Mouse (Mus musculus) layer of hippocampus, postnatal 25 days (tissue): Measurements from ENCODE around the gene Zswim4. TPM values are rescaled to one million over a fixed set of nuclear protein-coding genes. Genes with fewer than 3 reads are reported as not detected.
"Not testable (repeated sequence)": the region's sequence is repeated elsewhere in the genome, so short reads cannot be mapped to it uniquely, and the experiment has no call there.

Experiments used
- DNase-seq, 2 experiments: peaks; one replicate each; pipeline ENCODE4 v3.0.0; 2022; ENCODE audit warnings: mixed read lengths in 2 of 2, low spot score in 1 of 2; ENCODE audit errors: extremely low spot score in 1 of 2
- total RNA-seq, 2 experiments: library from RNA; stranded (reverse); gene quantifications; 2 replicates each; pipeline ENCODE4 v1.2.3; 2021

Gene Zswim4
- total RNA-seq = 10 to 100 TPM; 16.5 to 20.4 TPM

- peak; percentile 98 to 99 for DNase-seq
These were observed at the start of gene Zswim4 for GRCm38 (mm10) chr8:84236998-84237473. TSS of gene Zswim4 (minus strand) at chr8:84237055.

GRCm38 (mm10) chr8:84285665-84286064 is 48.8 kb upstream of the Zswim4 start:
- not testable (repeated sequence) for DNase-seq

GRCm38 (mm10) chr8:84284608-84285063 is 47.8 kb upstream of the Zswim4 start:
- no peak for DNase-seq

- no peak for DNase-seq
These were observed 43.9 kb upstream of the Zswim4 start for GRCm38 (mm10) chr8:84280777-84281176.

GRCm38 (mm10) chr8:84276447-84276846 is 39.6 kb upstream of the Zswim4 start:
- no peak for DNase-seq

- DNase-seq = no peak
These were observed 37.1 kb upstream of the Zswim4 start for GRCm38 (mm10) chr8:84273968-84274367.

- DNase-seq = no peak
These were observed 35.4 kb upstream of the Zswim4 start for GRCm38 (mm10) chr8:84272302-84272701.

- peak; percentile 92 to 96 for DNase-seq
These were observed 33.3 kb upstream of the Zswim4 start, which contains the start of gene Ccdc130 for GRCm38 (mm10) chr8:84269950-84270773. TSS of gene Ccdc130 (minus strand) at chr8:84270380.

GRCm38 (mm10) chr8:84261098-84261497 is 24.2 kb upstream of the Zswim4 start:
- no peak for DNase-seq

GRCm38 (mm10) chr8:84256822-84257610 is 20.2 kb upstream of the Zswim4 start, which contains the start of gene Mri1:
TSS of gene Mri1 (minus strand) at chr8:84257326.
- DNase-seq = peak; percentile 69 to 70

GRCm38 (mm10) chr8:84256458-84256821 is 19.6 kb upstream of the Zswim4 start:
- DNase-seq = no peak

GRCm38 (mm10) chr8:84255858-84256257 is 19.0 kb upstream of the Zswim4 start:
- no peak for DNase-seq

GRCm38 (mm10) chr8:84249257-84250170 is 12.7 kb upstream of the Zswim4 start, which contains the start of gene D8Ertd738e:
TSS of gene D8Ertd738e (minus strand) at chr8:84249719.
- peak; percentile 71 to 74 for DNase-seq

- DNase-seq = no peak
These were observed 5.0 kb upstream of the Zswim4 start for GRCm38 (mm10) chr8:84241821-84242220.

- no peak for DNase-seq
These were observed 4.3 kb upstream of the Zswim4 start for GRCm38 (mm10) chr8:84241167-84241566.

GRCm38 (mm10) chr8:84237542-84238229 is 831 bp upstream of the Zswim4 start:
- DNase-seq = no peak

GRCm38 (mm10) chr8:84236410-84236997 is 351 bp downstream of the Zswim4 start:
- no peak for DNase-seq

GRCm38 (mm10) chr8:84235746-84236409 is 977 bp downstream of the Zswim4 start:
- DNase-seq = no peak
